Mouse (Mus musculus): ENCODE measurements at regions not wholly inside any gene's neighbourhood (a gene's known extent, or its start where the extent isn't known, plus 50 kb on each side); places are given as distances from the start of the nearest gene placed in this dataset.
"Not testable (repeated sequence)": the region's sequence is repeated elsewhere in the genome, so short reads cannot be mapped to it uniquely, and the experiment has no call there.

GRCm38 (mm10) chr1:83811162-83811561, 403.2 kb upstream of the Sphkap start:
- not testable (repeated sequence) for H3K4me3 ChIP-seq (replicated peaks; ENCODE audit: low read depth, low read length); H3K4me2 ChIP-seq (ENCODE audit: low read length); ATAC-seq (replicated peaks; ENCODE audit: low FRiP score, low read depth); H3K27me3 ChIP-seq (ENCODE audit: insufficient read depth, low read length); H3K36me3 ChIP-seq (ENCODE audit: insufficient read depth, low read length); H3K4me1 ChIP-seq (replicated peaks; ENCODE audit: insufficient read depth, low read length); H3K27ac ChIP-seq; H3K9ac ChIP-seq (ENCODE audit: low read depth, low read length); H3K9me3 ChIP-seq (replicated peaks; ENCODE audit: low read length); DNase-seq (ENCODE audit: low spot score)
- TF ChIP-seq CTCF (IDR thresholded peaks at IDR 0.05; ENCODE audit: low read depth): peak; percentile 49
- 41% methylated on average over 5 of the region's 6 CpGs for WGBS

GRCm38 (mm10) chr1:83808432-83808831, 400.4 kb upstream of the Sphkap start:
- no peak overlapping the region for H3K4me3 ChIP-seq (replicated peaks; ENCODE audit: low read depth, low read length)
- no peak for TF ChIP-seq CTCF (IDR thresholded peaks at IDR 0.05; ENCODE audit: low read depth)
- no peaks in the 10 kb centered on the region for H3K36me3 ChIP-seq (ENCODE audit: insufficient read depth, low read length)
- no peak for DNase-seq (ENCODE audit: low spot score)
- no peak overlapping the region for H3K4me2 ChIP-seq (ENCODE audit: low read length)
- H3K9me3 ChIP-seq (replicated peaks; ENCODE audit: low read length): no peaks in the 10 kb centered on the region
- no peak for ATAC-seq (replicated peaks; ENCODE audit: low FRiP score, low read depth)
- H3K4me1 ChIP-seq (replicated peaks; ENCODE audit: insufficient read depth, low read length): no peaks in the 10 kb centered on the region
- no peak overlapping the region for H3K27ac ChIP-seq
- H3K9ac ChIP-seq (ENCODE audit: low read depth, low read length): no peak overlapping the region
- H3K27me3 ChIP-seq (ENCODE audit: insufficient read depth, low read length): no peaks in the 10 kb centered on the region
- 63% methylated on average over 6 of the region's 6 CpGs for WGBS

- DNase-seq (ENCODE audit: low spot score): no peak
- WGBS: 61% methylated on average over 2 of the region's 2 CpGs
- ATAC-seq (replicated peaks; ENCODE audit: low FRiP score, low read depth): no peak
Observed at GRCm38 (mm10) chr1:83803345-83804041, 395.5 kb upstream of the Sphkap start.

DNA sequence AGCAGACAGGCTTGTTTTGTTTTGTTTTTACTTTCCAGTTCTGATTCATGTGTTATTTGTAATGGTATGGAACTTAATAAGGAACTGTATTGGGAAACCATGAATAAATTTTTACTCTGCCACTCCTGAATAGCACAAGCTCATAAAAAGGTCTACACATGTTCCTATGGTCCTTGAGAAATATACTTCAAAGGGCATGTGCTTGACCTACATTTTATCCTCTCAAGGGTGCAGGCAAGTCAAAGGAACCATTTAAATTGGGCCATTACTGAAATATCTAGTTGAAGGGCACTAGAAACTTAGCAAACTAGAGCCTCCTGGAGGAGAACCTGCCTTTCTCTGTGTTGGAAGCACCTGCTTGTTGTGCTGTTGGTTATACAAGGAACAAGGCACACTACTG, 393.8 kb upstream of the Sphkap start:
- no peak for ATAC-seq (replicated peaks; ENCODE audit: low FRiP score, low read depth)
- Histone ChIP-seq H3K9ac (ENCODE audit: low read depth, low read length) (no peak overlapping the region), H3K27me3 (ENCODE audit: insufficient read depth, low read length) (no peaks in the 10 kb centered on the region), H3K36me3 (ENCODE audit: insufficient read depth, low read length) (no peaks in the 10 kb centered on the region), H3K4me1 (replicated peaks; ENCODE audit: insufficient read depth, low read length) (no peaks in the 10 kb centered on the region), H3K9me3 (replicated peaks; ENCODE audit: low read length) (no peaks in the 10 kb centered on the region), H3K4me2 (ENCODE audit: low read length) (no peak overlapping the region), H3K27ac (no peak overlapping the region), H3K4me3 (replicated peaks; ENCODE audit: low read depth, low read length) (no peak overlapping the region)
- DNase-seq (ENCODE audit: low spot score): no peak
- TF ChIP-seq CTCF (IDR thresholded peaks at IDR 0.05; ENCODE audit: low read depth): no peak

More at GRCm38 (mm10) chr1:83803345-83804041, 395.5 kb upstream of the Sphkap start:
- H3K9ac ChIP-seq (ENCODE audit: low read depth, low read length): no peak overlapping the region
- H3K36me3 ChIP-seq (ENCODE audit: insufficient read depth, low read length): no peaks in the 10 kb centered on the region
- no peak overlapping the region for H3K4me2 ChIP-seq (ENCODE audit: low read length)
- H3K4me3 ChIP-seq (replicated peaks; ENCODE audit: low read depth, low read length): no peak overlapping the region
- H3K27me3 ChIP-seq (ENCODE audit: insufficient read depth, low read length): no peaks in the 10 kb centered on the region
- H3K27ac ChIP-seq: no peak overlapping the region
- no peaks in the 10 kb centered on the region for H3K4me1 ChIP-seq (replicated peaks; ENCODE audit: insufficient read depth, low read length)
- no peak for TF ChIP-seq CTCF (IDR thresholded peaks at IDR 0.05; ENCODE audit: low read depth)
- no peaks in the 10 kb centered on the region for H3K9me3 ChIP-seq (replicated peaks; ENCODE audit: low read length)

GRCm38 (mm10) chr1:83796961-83797891, 389.2 kb upstream of the Sphkap start:
- DNase-seq (ENCODE audit: low spot score) (peak; percentile 57), ATAC-seq (replicated peaks; ENCODE audit: low FRiP score, low read depth) (no peak)

DNA sequence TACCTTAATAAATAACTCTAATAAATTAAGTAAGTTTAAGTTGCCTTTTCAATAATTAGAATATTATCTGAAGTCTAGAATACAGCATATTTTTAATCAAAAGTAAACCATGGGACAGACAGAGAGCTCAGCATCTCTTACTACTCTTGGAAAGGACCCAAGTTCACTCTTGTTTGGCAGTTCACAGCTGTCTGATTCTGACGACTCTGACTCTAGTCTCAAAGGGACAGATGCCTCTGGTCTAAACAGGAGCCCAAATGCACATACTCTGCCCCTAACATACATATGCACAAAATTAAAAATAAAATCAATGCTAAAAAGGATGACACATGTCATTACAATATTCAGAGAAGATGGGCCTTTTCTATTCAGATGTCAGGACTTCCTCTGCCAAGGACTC, 369.2 kb upstream of the Sphkap start:
- peak; percentile 9 for DNase-seq (ENCODE audit: low spot score)

More at GRCm38 (mm10) chr1:83796961-83797891, 389.2 kb upstream of the Sphkap start:
- Histone ChIP-seq H3K27me3 (ENCODE audit: insufficient read depth, low read length) (no peaks in the 10 kb centered on the region), H3K4me3 (replicated peaks; ENCODE audit: low read depth, low read length) (no peak overlapping the region), H3K4me2 (ENCODE audit: low read length) (no peak overlapping the region), H3K9ac (ENCODE audit: low read depth, low read length) (no peak overlapping the region), H3K9me3 (replicated peaks; ENCODE audit: low read length) (no peaks in the 10 kb centered on the region), H3K4me1 (replicated peaks; ENCODE audit: insufficient read depth, low read length) (no peaks in the 10 kb centered on the region), H3K27ac (no peak overlapping the region), H3K36me3 (ENCODE audit: insufficient read depth, low read length) (no peaks in the 10 kb centered on the region)
- no peak for TF ChIP-seq CTCF (IDR thresholded peaks at IDR 0.05; ENCODE audit: low read depth)
- WGBS: 54% methylated on average over 7 of the region's 7 CpGs

More for the DNA sequence above, 369.2 kb upstream of the Sphkap start:
- no peak overlapping the region for H3K27ac ChIP-seq
- TF ChIP-seq CTCF (IDR thresholded peaks at IDR 0.05; ENCODE audit: low read depth): no peak
- H3K9ac ChIP-seq (ENCODE audit: low read depth, low read length): no peak overlapping the region
- H3K4me2 ChIP-seq (ENCODE audit: low read length): no peak overlapping the region
- no peaks in the 10 kb centered on the region for H3K4me1 ChIP-seq (replicated peaks; ENCODE audit: insufficient read depth, low read length)
- 57% methylated on average over 1 of the region's 1 CpGs for WGBS
- no peak overlapping the region for H3K4me3 ChIP-seq (replicated peaks; ENCODE audit: low read depth, low read length)
- no peak for ATAC-seq (replicated peaks; ENCODE audit: low FRiP score, low read depth)
- no peaks in the 10 kb centered on the region for H3K36me3 ChIP-seq (ENCODE audit: insufficient read depth, low read length)
- H3K27me3 ChIP-seq (ENCODE audit: insufficient read depth, low read length): no peaks in the 10 kb centered on the region
- no peaks in the 10 kb centered on the region for H3K9me3 ChIP-seq (replicated peaks; ENCODE audit: low read length)

Data from kidney, postnatal 0 days (tissue).